Mouse (Mus musculus): ENCODE measurements at regions not wholly inside any gene's neighbourhood (a gene's known extent, or its start where the extent isn't known, plus 50 kb on each side); places are given as distances from the start of the nearest gene placed in this dataset.

DNA sequence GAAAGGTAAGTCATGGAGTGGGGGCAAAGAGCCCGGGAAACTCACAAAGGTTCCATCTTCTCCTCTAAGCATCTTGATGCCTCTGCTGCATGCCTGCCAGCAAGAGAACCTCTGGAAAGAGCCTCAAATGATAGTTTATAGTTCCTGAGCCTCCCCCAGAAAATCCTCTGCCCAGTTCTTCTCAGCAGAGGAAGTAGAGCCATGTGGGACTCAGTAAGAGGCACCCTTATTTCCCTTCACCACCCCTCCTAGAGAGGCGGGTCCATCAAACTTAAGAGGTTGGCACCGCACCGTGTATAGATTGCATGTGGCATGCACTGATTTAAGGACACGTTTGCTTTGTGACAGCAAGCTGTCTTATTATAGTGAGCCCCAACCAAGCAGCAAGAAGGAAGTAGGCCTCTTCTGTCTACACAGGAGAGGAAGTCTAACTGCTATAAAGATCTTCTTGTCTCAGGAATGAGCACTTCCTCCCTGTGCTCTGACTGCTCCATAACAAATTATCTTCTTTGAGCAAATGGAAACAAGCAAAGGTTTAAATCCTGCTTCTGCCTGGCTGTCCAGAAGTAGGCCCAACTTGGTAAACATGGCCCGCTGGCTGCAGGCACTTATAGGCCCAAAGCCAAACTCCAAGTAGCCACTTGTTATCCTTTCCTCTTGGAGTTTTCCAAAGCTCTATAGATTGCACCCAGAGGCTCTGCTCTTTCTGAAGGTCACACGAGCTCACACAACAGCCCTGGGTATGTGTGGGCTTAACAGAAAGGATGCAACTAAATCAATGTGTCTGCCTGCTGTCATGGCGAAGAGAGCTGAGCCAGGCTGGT is 69.6 kb upstream of the Zfp703 start:
- Histone ChIP-seq H3K27ac (replicated peaks) (0 out of 2 replicates have a peak overlapping the region, but pooled peaks have one; percentile 13), H3K9me3 (ENCODE audit: control insufficient read depth, low read length) (no peaks in the 10 kb centered on the region), H3K9ac (ENCODE audit: low read length) (no peak overlapping the region), H3K4me2 (replicated peaks; ENCODE audit: low read depth) (no peak overlapping the region), H3K36me3 (ENCODE audit: control insufficient read depth, insufficient read depth, low read length) (no peaks in the 10 kb centered on the region), H3K4me1 (replicated peaks; ENCODE audit: control insufficient read depth, insufficient read depth) (no peaks in the 10 kb centered on the region), H3K4me3 (ENCODE audit: low read depth, low read length) (no peak overlapping the region), H3K27me3 (ENCODE audit: control insufficient read depth, insufficient read depth, low read length) (no peaks in the 10 kb centered on the region)
- DNase-seq (ENCODE audit: low spot score) (no peak), ATAC-seq (ENCODE audit: low FRiP score, low TSS enrichment) (no peak)
- WGBS: 56% methylated on average over 8 of the region's 8 CpGs
- TF ChIP-seq EP300 (optimal IDR thresholded peaks at IDR 0.05): no peak
- TF ChIP-seq CTCF (IDR thresholded peaks at IDR 0.05; ENCODE audit: low read depth): no peak

DNA sequence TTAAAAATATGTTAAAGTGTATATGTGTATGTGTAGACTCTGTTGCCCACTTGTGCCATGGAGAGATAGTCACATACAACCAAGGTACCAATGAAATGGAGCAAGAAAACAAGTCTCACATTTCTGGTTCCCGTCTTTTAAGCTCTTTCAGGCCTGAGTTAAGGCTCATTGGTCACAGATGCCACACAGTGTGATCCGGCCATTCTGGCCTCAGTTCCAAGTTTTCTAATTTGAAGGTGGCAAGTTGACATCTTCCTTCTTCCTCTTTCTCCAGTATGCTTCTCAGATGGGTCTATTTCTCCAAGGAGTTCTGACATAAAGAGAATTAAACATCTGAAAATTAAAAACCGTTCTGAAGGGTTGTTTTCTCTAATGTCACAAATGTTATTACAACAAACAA is 66.9 kb upstream of the Zfp703 start:
- no peak for ATAC-seq (ENCODE audit: low FRiP score, low TSS enrichment)
- WGBS: 88% methylated on average over 3 of the region's 3 CpGs
- H3K4me1 ChIP-seq (replicated peaks; ENCODE audit: control insufficient read depth, insufficient read depth): 0 out of 2 replicates have a peak, but pooled peaks cover 4% of the 10 kb centered on the region
- no peaks in the 10 kb centered on the region for H3K36me3 ChIP-seq (ENCODE audit: control insufficient read depth, insufficient read depth, low read length)
- no peaks in the 10 kb centered on the region for H3K27me3 ChIP-seq (ENCODE audit: control insufficient read depth, insufficient read depth, low read length)
- TF ChIP-seq EP300 (optimal IDR thresholded peaks at IDR 0.05) (no peak), CTCF (IDR thresholded peaks at IDR 0.05; ENCODE audit: low read depth) (no peak)
- H3K4me2 ChIP-seq (replicated peaks; ENCODE audit: low read depth): no peak overlapping the region
- no peak for DNase-seq (ENCODE audit: low spot score)
- H3K9me3 ChIP-seq (ENCODE audit: control insufficient read depth, low read length): no peaks in the 10 kb centered on the region
- H3K4me3 ChIP-seq (ENCODE audit: low read depth, low read length): no peak overlapping the region
- no peak overlapping the region for H3K9ac ChIP-seq (ENCODE audit: low read length)
- no peak overlapping the region for H3K27ac ChIP-seq (replicated peaks)

DNA sequence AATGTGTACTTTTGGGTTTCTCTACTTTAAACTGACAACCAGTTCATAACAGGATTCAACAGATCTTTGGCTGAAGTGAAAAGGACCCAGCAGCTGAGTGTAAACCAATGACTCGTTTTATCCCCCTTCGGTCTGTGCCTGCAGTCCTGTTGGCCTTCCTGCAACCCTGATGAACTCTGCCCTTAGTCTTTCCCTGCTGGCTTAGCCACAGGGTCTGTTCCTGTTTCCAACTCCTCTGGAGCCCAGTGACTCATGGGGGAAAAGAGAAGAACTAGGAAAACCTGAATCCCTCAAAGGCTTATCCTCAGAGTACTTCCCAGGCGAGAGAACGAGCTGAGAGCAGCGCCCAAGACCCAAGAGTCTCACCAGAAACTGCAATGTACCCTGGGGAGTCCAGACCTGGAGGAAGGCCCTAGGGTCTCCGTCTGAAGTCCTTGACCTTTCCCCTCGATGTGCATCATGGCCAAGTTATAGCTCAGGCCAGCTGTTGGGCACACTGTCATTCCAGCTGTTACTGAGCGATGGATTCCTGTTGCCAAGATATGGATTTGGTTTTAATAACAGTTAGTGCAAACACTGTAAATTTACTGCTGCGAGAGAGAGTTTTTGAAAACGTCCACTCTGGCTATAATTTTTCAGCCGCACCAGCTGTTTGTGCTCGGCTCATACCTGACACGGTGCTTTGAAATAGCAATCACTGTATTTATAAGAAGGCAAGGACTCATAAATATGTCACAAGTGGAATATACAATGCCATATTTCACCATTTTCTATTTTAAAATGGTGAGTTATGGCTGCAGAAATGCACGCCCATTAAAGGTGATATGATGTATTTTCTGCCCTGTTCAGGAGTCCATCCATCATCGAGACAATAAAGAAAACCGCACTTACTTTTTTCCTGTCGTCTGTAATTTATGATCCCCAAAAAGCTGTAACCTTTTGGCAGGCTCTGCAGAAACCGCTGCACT is 63.3 kb upstream of the Zfp703 start:
- no peak for TF ChIP-seq CTCF (IDR thresholded peaks at IDR 0.05; ENCODE audit: low read depth)
- no peak for TF ChIP-seq EP300 (optimal IDR thresholded peaks at IDR 0.05)
- H3K27ac ChIP-seq (replicated peaks): no peak overlapping the region

GRCm38 (mm10) chr8:26915731-26916130 is 61.4 kb upstream of the Zfp703 start:
- Histone ChIP-seq H3K27ac (replicated peaks) (no peak overlapping the region), H3K27me3 (ENCODE audit: control insufficient read depth, insufficient read depth, low read length) (no peaks in the 10 kb centered on the region), H3K36me3 (ENCODE audit: control insufficient read depth, insufficient read depth, low read length) (no peaks in the 10 kb centered on the region), H3K4me3 (ENCODE audit: low read depth, low read length) (no peak overlapping the region), H3K9ac (ENCODE audit: low read length) (no peak overlapping the region), H3K4me1 (replicated peaks; ENCODE audit: control insufficient read depth, insufficient read depth) (0 out of 2 replicates have a peak, but pooled peaks cover 4% of the 10 kb centered on the region), H3K4me2 (replicated peaks; ENCODE audit: low read depth) (no peak overlapping the region), H3K9me3 (ENCODE audit: control insufficient read depth, low read length) (no peaks in the 10 kb centered on the region)
- WGBS: 85% methylated on average over 8 of the region's 8 CpGs
- no peak for DNase-seq (ENCODE audit: low spot score)
- no peak for ATAC-seq (ENCODE audit: low FRiP score, low TSS enrichment)
- TF ChIP-seq CTCF (IDR thresholded peaks at IDR 0.05; ENCODE audit: low read depth): no peak
- no peak for TF ChIP-seq EP300 (optimal IDR thresholded peaks at IDR 0.05)

More for the DNA sequence above, 63.3 kb upstream of the Zfp703 start:
- no peak overlapping the region for H3K9ac ChIP-seq (ENCODE audit: low read length)
- H3K27me3 ChIP-seq (ENCODE audit: control insufficient read depth, insufficient read depth, low read length): no peaks in the 10 kb centered on the region
- DNase-seq (ENCODE audit: low spot score) (no peak), ATAC-seq (ENCODE audit: low FRiP score, low TSS enrichment) (no peak)
- H3K9me3 ChIP-seq (ENCODE audit: control insufficient read depth, low read length): no peaks in the 10 kb centered on the region
- no peaks in the 10 kb centered on the region for H3K36me3 ChIP-seq (ENCODE audit: control insufficient read depth, insufficient read depth, low read length)
- H3K4me3 ChIP-seq (ENCODE audit: low read depth, low read length): no peak overlapping the region
- H3K4me2 ChIP-seq (replicated peaks; ENCODE audit: low read depth): peak overlapping the region; percentile 17
- H3K4me1 ChIP-seq (replicated peaks; ENCODE audit: control insufficient read depth, insufficient read depth): 0 out of 2 replicates have a peak, but pooled peaks cover 4% of the 10 kb centered on the region
- 24% methylated on average over 18 of the region's 18 CpGs for WGBS

DNA sequence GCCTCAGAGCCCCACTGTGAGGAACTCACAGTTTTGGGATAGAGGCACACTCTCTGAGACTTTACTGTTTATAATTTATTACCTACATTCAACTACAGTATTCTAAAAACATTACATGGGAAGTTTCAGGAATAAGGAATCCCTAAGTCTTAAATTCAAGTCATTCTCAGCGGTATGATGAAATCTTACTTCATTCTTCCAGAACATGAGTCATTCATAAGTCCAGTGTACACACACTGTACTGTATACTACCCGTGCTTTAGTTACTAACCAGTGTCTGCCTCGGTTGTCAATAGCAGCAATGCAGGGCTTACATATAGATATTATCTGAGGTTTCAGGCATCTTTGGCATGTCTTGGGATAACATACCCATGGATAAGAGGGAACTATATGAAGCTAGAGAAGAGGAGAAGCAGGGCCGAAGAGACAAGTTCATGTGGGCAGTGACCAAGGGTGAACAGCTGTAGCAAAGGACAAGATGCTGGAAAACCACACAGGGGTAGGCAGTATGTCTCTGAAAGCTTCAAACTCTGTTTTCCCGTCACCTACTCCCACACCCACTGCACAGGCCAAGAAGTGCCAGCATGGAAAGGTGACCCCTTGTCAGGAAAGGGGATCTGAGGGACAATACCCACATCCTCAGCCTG is 55.5 kb upstream of the Zfp703 start:
- 66% methylated on average over 5 of the region's 5 CpGs for WGBS
- DNase-seq (ENCODE audit: low spot score): no peak
- no peak overlapping the region for H3K27ac ChIP-seq (replicated peaks)

More for the DNA sequence above, 55.5 kb upstream of the Zfp703 start:
- Histone ChIP-seq H3K36me3 (ENCODE audit: control insufficient read depth, insufficient read depth, low read length) (no peaks in the 10 kb centered on the region), H3K9me3 (ENCODE audit: control insufficient read depth, low read length) (no peaks in the 10 kb centered on the region), H3K4me1 (replicated peaks; ENCODE audit: control insufficient read depth, insufficient read depth) (no peaks in the 10 kb centered on the region), H3K4me3 (ENCODE audit: low read depth, low read length) (no peak overlapping the region), H3K4me2 (replicated peaks; ENCODE audit: low read depth) (no peak overlapping the region), H3K27me3 (ENCODE audit: control insufficient read depth, insufficient read depth, low read length) (no peaks in the 10 kb centered on the region), H3K9ac (ENCODE audit: low read length) (no peak overlapping the region)
- TF ChIP-seq EP300 (optimal IDR thresholded peaks at IDR 0.05): no peak
- TF ChIP-seq CTCF (IDR thresholded peaks at IDR 0.05; ENCODE audit: low read depth): no peak
- no peak for ATAC-seq (ENCODE audit: low FRiP score, low TSS enrichment)
